Mouse (Mus musculus) cerebellum, adult 9-10 months (tissue): ENCODE data around the gene Dab2ip.
A peak's percentile ranks its signal among the peaks of the same experiment; 100 is the strongest.

Experiments used
- DNase-seq: peaks from one replicate; pipeline ENCODE4 v3.0.0; 2022

Gene Dab2ip

DNA sequence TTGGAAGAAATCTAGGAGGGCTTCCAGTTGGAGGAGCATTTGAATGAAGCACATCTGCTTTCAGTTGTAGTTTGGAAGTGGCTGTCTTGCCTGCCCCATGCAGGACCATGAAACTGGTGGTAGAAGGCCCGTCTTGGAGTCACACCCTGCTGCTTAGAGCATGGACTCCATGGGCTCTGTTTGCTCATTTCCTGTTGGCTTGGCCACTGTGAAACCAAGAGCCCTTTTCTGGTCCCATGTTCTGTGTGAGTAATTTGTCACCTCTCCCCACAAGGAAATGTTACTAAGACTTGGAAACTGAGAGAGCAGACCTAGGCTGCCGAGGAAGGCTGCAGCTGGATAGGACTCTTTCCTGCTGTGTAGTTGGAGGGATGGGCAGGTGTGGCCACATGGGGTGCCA is 131.8 kb downstream of the Dab2ip start:
- no peak for DNase-seq

DNA sequence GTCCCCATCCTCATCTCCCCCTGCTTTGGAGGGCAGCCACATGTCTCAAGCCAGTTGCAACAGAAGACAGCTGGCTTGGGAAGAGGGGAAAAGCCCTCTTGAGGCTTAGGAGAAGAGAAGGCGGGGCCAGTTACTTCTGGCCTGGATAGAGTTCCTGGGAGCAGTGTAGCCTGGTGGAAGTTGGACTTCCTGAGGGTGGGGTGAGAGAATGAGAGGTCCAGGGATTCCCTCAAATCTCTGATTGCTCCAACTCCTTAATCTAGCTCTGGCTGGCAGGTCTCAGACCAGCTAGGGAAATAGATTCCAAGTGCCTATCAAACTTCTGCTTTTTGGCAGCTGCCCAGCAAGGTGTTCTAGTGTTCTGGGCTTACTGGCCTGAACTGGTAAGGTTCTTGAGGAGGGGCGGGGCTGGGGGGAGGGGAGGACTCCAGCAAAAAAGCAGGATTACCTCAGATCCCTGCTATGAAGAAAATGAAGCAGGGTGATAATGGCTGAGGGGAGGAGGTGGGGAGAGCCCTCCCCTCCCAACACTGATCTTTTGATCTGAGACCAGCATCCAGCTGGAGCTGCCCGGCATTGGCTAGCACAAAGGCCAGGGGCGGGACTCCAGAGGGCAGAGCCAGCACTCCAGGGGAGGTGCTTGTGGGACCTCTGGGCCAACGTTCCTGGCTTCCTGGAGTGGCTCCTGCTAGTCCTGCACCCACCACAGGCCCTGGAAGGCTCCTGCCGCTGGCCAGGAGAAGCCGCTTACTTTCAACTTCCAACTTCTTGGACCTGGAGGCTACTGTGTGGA is 133.4 kb downstream of the Dab2ip start:
- no peak for DNase-seq

DNA sequence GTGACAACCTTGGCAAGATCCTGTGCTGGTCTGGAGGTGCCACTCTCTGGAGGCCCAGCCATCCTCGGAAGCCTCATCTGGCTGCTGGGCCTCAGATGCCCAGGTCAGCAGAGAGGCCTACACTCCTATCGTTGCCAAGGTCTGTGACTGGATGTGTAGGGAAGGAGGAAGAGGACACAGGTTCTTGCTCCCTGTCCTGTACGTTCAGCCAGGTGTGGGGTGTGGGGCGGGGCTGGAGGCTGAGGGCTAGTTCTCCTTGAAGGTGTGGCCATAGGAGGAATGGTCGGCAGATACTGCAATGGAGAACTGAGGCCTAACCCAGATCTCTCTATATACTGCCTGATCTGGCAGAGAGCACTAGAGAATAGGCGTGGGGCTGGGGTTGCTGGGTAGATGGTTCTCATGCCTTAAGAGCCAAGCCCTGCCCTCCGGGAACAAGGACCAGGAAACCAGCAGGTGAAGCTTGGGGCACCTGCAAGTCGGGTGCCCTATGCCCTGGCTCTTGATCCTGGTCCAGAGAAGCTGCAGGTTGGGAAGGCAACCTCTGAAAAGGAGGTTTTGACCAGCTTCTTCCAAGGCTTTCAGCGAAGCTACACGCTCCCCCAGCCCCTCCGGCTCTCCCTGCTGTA is 134.3 kb downstream of the Dab2ip start:
- DNase-seq = no peak

DNA sequence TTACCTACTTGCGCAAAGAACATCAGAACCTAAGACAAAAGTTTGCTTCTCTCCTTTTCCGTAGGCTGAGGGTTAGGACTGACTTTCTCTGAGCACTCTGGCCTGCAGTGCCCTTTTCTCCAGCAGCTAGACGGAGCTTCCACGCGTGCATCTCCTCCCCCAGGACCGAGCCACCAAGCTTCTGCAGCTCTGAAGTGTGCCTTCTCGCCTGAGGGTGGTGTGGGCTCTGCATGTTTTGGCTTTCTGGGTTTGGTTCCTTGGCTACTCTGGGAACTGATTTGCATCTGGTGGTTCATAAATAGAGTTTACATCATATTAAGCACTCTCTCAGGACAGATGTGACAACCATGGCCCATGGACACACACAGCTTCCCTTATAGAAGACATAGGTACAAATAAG is 135.0 kb downstream of the Dab2ip start:
- no peak for DNase-seq

DNA sequence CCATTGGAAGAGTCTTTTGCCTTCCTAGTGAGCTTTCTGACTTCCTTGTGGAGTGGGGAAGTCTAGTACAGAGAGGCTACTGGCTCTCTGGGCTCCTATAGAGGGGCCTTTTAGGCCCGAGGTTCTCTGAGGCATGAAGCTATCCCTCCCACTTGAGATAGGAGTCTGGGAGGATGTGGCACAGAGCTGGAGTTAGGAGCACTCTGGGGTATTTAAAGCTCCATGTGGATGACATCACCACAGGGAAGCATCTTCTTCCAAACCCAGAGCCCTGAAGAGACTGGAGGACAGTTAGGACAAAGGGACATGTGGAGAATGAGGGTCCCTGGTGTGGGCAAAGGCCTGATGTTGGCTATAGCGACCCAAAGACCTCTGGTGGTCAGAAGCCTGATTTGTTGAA is 136.0 kb downstream of the Dab2ip start:
- no peak for DNase-seq

DNA sequence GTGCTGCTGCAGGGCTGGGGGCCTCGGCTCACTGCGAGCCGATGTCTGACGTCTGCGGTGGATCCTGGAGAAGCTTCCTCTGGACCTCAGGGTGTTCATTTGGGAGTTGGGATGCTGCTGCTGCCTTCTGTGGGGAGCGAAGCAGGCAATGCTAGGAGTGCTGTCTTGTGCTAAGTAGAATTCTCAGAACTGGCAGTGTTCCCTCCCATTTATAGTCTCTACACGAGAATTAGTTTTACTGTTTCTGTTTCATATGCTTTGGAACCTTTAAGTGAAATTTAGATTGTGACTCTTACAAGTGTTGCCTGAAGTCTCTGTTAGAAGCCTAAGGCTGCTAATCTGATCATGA is 138.1 kb downstream of the Dab2ip start:
- DNase-seq = no peak

DNA sequence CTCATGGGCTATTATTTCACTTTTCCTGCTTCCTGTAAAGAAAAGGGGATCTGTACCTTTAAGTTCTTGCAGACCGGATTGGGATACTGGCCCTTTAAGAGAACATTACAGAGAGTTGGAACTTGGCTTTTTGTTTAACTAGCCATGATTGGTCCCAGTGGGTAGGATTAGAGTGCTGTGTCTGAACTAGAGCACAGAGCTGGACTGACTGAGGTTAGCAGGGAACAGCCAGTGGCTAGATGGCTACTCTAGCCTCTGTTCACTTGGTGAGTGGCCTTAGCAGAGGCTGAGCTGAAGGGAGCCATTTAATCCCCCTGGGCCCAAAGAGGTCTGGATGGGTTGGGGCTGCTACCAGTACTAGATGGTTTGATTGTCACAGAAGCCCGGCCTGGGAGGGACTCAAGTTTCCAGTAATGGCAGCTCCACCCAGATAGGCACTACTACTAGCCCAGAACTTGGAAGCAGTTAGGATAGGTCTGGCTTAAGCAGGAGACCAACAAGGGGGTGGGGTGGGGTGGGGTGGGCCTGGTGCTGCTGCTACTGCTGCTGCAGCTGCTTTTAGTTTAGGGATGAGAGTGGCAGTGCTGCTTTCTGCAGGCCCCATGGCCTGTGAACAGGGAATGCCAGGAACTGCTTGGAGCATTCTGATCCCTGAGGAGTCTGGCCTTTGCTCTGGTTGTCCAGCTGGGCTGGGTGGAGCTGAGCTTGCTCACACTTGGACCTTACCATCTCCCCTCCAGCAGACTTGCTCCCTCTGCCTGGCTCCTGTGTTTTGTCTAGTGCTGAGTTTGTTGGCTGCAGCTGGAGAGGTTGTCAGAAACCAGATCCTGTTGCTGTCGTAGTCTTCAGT is 138.7 kb downstream of the Dab2ip start:
- DNase-seq = no peak

DNA sequence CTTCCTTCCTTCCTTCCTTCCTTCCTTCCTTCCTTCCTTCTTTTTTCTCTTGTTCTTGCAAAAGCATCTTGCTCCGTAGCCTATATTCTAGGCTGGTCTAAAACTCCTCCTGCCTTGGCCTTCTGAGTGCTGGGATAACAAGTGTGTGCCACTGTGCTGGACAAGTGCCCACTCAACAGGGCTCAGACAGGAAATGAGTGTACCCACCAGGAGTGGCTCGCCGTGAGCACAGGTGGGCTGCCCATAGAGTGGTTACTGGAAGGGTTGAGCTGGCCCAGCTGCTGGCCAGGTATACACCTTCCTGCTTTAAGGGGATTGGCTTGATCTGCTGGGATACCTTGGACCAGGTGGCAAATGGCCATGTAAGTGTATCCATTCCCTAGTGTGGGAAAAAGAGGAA is 139.7 kb downstream of the Dab2ip start:
- no peak for DNase-seq

DNA sequence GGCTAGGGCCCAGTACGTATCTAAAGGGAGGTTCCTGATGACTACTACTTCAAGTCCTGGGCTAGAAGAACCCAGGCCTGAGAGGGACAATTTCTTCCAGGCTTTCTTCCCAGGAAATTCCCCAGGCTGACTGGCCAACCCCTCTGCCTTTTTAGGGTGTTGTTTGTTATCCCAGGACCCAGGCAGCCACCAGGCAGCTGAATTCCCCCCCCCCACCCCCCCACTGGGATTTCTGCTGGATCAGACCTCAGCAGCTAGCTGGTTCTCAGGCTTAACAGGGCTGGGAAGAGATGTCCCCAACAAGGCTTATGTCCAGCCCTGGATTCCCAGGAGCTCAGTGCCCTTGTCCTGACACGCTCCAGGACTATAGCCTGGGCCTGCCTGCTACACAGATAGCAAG is 142.9 kb downstream of the Dab2ip start:
- DNase-seq = no peak

DNA sequence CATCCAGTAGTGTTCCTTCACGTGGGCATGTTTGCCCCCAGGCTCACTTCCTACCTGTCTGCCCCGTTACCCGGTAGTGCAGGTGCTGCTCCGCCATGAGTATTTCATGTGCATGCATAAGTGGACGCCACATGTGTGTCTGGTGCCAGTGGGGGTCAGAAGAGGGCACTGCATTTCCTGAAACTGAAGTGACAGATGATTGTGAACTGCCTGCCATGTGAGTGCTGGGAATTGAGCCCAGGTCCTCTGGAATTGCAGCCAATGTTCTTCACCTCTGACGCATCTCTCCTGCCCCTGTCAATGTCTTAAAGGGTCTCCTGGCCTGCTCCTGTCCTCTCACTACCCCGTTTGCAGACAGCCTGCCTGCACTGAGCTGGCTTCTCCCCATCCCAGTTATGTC is 143.9 kb downstream of the Dab2ip start:
- no peak for DNase-seq

DNA sequence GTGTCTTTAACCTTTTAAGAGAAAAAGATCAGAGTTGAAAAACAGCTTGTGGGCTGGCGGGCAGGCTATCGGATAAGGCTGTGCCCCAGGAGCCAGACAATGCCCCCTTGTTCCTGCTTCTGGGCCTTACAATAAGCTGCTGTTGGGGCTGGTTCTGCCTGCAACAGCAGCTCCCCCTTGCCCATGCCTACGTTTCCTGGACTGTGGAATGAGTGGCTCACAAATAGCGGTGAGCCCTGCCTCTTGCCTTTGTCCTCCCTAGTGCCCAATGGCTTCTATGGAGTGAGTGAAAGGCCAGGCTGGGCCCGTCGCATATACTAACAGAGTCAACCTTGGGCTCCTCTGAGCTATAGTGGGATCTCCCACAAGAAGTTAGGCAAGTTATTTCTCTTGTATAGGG is 144.5 kb downstream of the Dab2ip start:
- no peak for DNase-seq

DNA sequence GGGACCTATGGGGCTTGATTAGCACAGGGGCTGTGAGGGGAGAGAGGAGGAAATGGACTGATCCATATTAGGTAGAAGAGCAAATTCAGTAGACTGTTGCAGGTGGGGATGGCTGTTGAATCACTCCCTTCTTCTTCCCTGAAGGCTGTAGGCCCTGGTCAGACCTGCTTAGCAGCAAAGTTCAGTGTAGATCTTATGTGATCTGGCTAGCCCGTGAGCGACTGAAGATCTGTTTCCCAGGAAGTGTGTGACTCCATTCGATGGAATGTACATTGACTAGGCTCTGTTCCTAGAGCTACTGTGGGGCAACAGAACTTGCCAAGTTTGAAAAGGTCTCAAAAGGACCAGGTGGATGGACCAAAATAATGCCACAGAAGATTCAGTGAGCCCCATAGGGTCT is 145.2 kb downstream of the Dab2ip start:
- no peak for DNase-seq

DNA sequence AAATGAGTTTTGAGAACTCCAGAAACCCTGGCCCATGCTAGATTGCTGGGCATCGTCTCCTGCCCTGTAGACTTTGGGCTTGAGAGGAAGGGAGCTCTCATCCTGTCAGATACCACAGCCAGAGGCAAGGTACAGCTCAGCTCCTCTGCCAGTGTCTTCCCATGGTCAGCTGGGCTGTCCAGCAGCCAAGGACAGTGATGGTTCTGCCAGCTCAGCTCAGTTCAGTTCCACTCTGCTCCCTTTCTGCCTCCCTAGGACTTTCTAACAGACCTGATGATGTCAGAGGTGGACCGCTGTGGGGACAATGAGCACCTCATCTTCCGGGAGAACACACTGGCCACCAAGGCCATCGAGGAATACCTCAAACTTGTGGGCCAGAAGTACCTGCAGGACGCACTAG is 154.5 kb downstream of the Dab2ip start:
- DNase-seq = no peak

DNA sequence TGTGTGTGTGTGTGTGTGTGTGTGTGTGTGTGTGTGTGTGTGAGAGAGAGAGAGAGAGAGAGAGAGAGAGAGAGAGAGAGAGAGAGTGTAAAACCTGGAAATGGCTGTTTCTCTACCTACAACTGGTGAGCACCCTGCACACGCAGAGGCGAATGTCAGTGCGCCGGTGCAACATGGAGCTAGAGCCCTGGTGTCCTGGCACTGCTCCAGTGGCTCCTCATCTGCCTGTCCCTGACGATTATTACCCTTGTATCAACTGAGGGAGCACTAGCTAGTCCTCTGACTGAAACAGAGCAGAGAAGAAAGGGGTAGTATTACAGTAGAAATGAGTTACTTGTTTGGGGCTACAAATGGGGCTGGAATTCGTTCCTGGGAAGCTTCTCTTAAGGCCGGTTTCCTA is 155.4 kb downstream of the Dab2ip start:
- no peak for DNase-seq

DNA sequence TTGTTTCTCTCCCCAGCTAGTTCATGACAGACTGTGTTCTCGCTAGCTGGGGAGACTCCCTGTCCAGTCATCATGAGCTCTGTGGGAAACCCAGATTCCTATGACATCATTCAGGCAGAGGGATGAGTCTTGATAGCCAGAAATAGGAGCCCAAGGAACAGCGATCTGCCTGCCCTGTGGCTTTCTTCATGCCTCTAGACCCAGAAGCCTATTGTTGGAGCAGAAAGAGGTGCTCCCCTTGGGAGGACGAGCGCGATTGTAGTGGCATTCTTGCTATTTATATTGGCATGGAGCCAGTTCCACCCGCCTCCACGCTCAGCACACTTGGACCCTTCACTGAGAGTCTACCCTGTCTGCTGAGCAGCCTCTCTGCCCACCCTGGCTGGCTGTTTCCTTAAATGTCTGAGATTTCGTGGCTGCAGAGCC is 156.7 kb downstream of the Dab2ip start:
- peak; percentile 71 for DNase-seq

DNA sequence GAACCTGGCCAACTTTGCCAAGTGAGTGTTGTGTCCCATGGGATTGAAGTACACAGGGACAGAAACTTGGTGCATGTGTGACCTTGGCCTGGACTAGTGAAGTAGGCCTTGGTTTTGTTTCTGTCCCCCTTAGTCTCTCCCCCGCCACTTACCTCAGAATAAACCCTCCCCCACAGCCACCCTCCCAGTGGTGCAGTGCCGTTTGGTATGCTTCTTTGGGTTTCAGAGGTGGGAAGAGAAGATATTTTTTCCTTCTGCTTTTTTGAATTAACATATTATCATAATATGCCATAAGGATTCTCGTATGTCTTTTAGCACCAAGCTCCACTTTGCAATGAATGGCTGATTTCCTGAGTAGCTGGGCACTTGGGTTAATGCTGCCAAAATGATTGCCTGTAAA is 157.4 kb downstream of the Dab2ip start:
- DNase-seq = no peak

DNA sequence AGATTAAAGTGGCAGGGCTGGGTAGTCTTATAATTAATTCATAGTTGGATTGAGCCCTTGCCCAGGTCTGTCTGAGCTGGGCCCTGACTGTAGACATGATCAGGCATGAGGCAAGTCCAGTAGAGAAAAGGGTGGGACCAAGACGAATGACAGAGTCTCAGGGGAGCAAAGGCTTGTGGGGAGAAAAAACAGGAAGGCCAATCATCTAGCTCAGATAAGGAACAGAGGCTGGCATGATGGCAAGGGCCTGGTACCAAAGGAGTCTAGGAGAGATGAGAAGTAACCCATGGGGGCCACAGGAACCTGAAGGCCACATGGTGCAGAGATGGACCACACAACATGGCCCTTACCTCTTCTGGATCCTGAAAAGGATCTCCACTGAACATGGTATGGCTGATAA is 158.1 kb downstream of the Dab2ip start:
- no peak for DNase-seq

DNA sequence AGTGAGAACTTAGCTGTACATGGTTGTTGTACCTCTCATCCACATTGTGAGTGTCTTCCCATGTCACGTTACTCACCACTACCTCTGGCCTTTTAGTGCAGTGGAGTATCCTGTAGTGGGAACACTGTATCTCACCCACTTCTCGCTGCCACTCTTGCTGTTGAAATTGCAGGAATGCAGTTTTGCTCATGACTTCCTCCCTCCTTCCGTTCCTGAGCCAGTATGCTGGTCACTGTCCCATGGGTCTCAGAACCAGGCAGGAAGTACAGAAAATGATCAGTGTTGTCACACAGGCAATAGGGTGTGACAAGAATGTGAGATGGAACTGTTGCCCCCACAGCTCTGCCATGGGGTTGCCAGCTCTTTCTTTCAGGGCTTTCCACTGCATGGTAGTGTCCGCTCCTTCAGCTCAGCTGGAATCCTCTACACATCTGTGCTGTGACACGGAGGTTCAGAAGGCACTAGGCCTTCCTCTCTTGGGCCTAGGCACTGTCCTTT is 160.0 kb downstream of the Dab2ip start:
- no peak for DNase-seq

DNA sequence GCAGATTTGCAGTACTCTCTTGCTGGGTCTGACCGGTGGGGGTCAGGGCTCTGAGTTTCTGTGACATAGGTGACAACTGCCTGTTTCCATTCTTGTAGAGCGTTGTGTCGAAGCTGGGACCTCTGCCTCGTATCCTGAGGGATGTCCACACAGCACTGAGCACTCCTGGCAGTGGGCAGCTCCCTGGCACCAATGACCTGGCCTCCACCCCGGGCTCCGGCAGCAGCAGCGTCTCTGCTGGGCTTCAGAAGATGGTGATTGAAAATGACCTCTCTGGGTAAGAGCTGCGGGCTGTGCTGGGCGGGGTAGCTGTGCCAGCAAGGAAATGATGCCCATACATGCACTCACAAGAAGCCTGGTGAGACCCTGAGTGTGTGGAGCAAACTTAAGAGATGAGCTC is 160.6 kb downstream of the Dab2ip start:
- no peak for DNase-seq

DNA sequence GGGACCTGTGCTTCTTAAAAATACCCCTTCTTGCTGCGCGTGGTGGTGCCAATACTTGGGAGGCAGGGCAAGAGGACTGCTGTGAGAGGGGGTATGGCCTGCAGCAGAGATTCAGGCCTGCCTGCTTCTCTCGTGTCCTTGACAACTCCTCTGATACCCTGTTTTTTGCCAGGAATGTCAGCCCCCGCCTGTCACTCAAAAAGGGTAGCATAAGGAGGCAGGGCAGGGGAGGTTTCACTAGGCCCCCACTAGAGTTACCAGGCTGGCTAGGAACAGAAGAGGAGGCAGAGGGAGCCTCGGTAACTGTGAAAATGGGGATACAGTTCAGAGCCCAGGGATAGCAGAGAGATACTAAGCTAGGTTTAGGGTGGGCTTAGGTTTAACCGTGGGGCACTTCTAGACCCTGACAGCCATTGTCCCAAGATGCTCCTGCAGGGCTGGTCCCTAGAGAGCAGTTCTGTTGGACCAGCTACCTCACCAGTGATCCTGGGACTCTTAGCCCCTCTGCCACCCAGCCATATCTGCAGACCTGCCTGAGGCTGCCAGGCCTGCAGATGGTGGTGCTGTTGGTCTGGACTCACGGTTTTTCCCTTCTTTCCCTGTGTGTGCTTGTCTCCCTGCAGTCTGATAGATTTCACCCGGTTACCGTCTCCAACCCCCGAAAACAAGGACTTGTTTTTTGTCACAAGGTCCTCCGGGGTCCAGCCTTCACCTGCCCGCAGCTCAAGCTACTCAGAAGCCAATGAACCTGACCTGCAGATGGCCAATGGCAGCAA is 161.4 kb downstream of the Dab2ip start:
- no peak for DNase-seq

DNA sequence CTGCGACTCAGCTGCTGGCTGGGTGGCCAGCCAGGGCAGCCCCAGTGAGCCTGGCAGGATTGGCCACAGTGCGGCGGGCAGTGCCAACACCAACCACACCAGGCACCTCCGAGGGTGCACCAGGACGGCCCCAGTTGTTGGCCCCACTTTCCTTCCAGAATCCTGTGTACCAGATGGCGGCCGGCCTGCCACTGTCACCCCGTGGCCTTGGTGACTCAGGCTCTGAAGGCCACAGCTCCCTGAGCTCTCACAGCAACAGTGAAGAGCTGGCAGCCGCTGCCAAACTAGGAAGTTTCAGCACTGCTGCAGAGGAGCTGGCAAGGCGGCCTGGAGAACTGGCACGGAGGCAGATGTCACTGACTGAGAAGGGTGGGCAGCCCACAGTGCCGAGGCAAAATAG is 162.0 kb downstream of the Dab2ip start:
- peak; percentile 73 for DNase-seq

DNA sequence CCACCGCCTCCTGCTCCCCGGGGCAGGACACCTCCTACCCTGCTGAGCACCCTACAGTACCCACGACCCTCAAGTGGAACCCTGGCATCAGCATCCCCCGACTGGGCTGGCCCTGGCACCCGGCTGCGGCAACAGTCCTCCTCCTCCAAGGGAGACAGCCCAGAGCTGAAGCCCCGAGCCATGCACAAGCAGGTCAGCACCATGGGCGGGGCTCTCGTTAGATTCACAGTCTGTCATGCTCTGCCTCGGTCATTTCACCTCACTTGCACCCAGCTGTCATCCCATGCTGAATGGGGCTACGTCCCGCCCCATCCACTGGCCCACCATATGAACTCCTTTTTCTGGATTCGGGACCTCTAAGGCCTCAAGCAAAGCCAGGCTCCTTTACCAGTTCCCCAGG is 162.5 kb downstream of the Dab2ip start:
- DNase-seq = peak; percentile 55

DNA sequence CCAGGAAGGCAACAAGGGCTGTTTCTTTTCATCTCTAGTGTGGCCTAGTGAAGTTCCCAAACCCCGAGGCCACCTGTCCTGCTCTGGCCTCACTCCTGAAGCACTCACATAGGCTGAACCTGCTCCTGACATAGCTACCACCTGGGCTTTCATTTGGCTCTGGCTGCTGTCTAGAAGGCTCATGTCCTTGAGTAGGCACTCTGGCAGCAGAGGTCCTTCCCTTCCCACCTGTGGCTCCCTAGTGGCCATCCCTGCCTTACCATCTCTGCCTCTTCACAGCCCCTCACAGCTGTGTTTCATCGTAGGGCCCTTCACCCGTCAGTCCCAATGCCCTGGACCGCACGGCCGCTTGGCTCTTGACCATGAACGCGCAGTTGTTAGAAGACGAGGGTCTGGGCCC is 162.9 kb downstream of the Dab2ip start:
- peak; percentile 54 for DNase-seq
